Mouse (Mus musculus) small intestine, adult 2 months (tissue): Measurements from ENCODE around the gene Zfp335.
"Not testable (repeated sequence)": the region's sequence is repeated elsewhere in the genome, so short reads cannot be mapped to it uniquely, and the experiment has no call there.

Experiments used
- CTCF ChIP-seq: fragments of 200-500 bp; IDR thresholded peaks from 2 replicates; pipeline ENCODE4 v1.5.1; 2012; ENCODE audit warnings: low read depth, mild to moderate bottlenecking, control low read depth, inconsistent platforms, low read length, moderate library complexity, mixed read lengths; ENCODE audit not compliant: insufficient replicate concordance, insufficient read length; ENCODE audit errors: extremely low read depth
- POLR2A ChIP-seq: fragments of 200-500 bp; IDR thresholded peaks from 2 replicates; pipeline ENCODE4 v1.6.1; 2012; ENCODE audit warnings: low read depth, mild to moderate bottlenecking, control low read depth, inconsistent platforms, low read length, moderate library complexity

DNA sequence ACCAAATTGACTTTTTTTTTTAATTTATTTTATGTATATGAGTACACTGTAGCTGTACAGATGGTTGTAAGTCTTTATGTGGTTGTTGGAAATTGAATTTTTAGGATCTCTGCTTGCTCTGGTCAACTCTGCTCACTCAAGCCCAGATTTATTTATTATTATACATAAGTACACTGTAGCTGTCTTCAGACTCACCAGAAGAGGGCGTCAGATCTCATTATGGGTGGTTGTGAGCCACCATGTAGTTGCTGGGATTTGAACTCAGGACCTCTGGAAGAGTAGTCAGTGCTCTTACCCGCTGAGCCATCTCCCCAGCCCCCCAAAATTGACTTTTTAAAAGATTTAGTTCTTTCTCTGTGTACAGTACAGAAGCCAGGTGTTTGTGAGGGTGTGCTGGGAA lies 35.9 kb downstream of the Zfp335 start:
- not testable (repeated sequence) for TF ChIP-seq CTCF, POLR2A
